Mouse (Mus musculus) cerebellum, adult 2 months (tissue): ENCODE results near the gene Sphk1.

ENCODE experiments used
- CTCF ChIP-seq: fragments of 200-500 bp; IDR thresholded peaks from 2 replicates; pipeline ENCODE4 v1.5.1; 2011; ENCODE audit warnings: low read depth, mild to moderate bottlenecking, control low read depth, low read length, moderate library complexity, borderline replicate concordance; ENCODE audit not compliant: insufficient read depth
- POLR2A ChIP-seq: fragments of 200-500 bp; IDR thresholded peaks from 2 replicates; pipeline ENCODE4 v1.6.1; 2011; ENCODE audit warnings: low read length, control low read depth, borderline replicate concordance; ENCODE audit not compliant: insufficient read depth

DNA sequence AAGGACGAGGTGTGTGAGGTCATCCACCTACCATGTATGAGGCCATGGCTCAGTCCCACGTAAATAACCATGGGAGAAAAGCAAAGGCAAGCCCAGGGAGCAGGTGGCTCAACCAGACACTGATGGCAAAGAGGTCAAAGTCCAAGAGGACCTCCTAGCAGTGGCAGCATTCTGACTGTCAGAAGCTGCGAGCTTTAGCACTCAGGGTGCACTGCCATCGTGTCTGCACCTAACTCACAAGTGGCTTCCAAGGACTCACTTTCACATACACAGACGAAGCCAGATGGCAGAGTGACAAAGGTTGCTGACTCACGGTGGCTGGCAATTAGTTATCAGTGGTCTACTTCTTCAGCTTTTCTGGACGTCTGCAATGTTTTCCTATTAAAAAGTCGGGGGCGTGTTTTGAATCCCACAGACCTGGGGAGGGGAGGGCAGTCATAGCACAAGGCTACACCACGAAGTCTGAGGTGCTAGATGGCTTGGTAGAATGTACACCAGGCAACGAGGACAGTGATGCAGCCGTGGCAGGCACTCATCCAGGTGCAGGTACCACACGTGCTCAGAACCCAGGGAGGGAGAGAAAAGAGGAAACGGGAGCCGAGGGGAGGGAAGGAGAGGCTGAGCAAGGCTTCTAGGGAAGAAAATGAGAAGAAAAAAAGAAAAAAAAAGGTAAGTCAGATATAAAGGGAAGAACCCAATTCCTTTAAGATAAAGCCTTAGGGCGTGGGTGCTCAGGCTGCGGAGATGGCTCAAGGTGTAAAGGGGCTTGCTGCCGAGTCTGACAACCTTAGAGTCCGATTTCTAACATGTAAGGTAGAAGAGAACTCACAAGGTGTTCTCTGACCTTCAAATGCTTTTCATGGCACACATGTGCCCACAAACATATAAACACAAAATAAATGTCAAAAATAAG lies 41.3 kb downstream of the Sphk1 start:
- TF ChIP-seq CTCF = no peak
- no peak for TF ChIP-seq POLR2A
